Mouse (Mus musculus): ENCODE data around the gene Bdkrb2. TPM values are rescaled to one million over a fixed set of nuclear protein-coding genes. Genes with fewer than 3 reads are reported as not detected.

The Bdkrb2 gene
- total RNA-seq, 2 experiments from 2014 or later = 0.31 to 0.44 TPM

DNA sequence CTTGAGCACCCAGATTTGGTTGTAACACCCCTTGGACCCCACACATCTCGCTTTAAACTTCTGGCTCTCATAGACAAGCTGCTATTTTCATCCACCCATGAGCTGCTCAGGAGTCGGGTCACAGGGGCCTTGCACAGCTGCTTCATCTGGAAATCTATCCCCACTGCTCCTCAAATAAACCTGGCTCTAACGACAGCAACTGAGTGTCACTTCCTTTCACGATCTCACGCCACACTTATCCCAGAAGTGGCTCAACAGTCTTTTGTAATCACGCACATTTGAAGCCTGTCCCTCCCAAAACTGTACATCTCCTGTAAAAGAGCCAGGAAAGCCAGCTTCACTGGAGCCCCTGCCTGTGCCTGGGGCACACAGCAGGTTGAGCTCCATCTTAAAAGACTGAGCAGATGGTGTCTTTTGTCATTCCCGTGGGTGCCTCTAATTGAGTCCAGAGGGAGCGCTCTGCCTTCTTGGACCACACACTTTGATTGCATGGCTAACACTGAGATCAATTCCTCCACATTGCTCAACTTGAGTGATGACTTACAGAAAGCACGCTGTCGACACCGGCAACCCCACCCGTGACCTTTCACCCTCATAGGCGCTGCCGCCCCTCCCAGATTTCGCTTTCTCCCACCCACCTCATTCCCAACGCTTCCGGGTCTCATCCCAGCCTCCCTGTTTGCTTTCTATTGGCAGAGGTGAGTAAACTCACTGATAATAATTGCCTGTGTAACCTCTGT is 17.2 kb upstream of the Bdkrb2 start:
- DNase-seq (ENCODE audit: extremely low spot score in 1 of 2, low spot score in 1 of 2) = no peak

- DNase-seq (ENCODE audit: extremely low spot score in 1 of 2, low spot score in 1 of 2) = no peak
Observed at GRCm38 (mm10) chr12:105546538-105546937, 16.5 kb upstream of the Bdkrb2 start.

- no peak for DNase-seq (ENCODE audit: extremely low spot score in 1 of 2, low spot score in 1 of 2)
Observed at GRCm38 (mm10) chr12:105547151-105547550, 15.9 kb upstream of the Bdkrb2 start.

DNA sequence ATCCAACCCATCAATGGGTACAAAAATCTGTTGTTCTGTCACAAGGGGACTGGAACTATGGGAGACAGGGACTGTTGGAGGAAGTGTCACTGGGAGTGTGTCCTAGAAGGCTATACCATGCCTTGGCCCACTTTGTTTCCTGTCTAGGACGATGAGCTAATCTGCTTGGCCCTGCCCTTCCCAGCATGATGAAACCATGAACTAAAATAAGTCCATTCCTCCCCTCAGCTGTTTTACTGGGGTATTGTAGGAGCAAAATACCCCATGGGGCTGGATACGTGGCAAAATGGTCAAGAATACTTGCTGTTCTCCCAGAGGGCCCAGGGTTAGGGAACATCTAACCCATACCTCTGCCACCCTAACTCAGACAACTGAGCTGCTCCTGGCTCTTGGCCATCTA is 15.0 kb upstream of the Bdkrb2 start:
- no peak for DNase-seq (ENCODE audit: extremely low spot score in 1 of 2, low spot score in 1 of 2)

DNA sequence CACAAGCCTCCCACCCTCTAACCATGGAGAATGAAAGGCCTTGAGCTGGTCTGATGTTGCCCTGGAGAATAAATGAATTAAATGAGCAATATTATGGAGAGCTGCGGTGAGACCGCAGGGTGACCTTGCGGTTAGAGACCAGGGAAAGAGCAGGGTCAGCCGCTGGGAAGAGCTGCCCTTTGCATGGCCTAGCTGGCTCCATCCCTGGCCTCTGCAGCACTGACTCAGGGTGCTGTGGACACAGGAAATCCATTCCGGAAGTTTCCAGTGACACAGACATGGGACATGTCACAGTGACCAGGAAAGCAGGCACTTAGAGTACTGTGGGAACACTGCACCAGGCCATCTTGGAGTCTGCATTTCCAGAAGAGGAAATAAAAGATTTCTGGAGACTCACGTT is 14.1 kb upstream of the Bdkrb2 start:
- no peak for DNase-seq (ENCODE audit: extremely low spot score in 1 of 2, low spot score in 1 of 2)

- no peak for DNase-seq (ENCODE audit: extremely low spot score in 1 of 2, low spot score in 1 of 2)
Observed at GRCm38 (mm10) chr12:105549835-105550802, 12.9 kb upstream of the Bdkrb2 start.

DNA sequence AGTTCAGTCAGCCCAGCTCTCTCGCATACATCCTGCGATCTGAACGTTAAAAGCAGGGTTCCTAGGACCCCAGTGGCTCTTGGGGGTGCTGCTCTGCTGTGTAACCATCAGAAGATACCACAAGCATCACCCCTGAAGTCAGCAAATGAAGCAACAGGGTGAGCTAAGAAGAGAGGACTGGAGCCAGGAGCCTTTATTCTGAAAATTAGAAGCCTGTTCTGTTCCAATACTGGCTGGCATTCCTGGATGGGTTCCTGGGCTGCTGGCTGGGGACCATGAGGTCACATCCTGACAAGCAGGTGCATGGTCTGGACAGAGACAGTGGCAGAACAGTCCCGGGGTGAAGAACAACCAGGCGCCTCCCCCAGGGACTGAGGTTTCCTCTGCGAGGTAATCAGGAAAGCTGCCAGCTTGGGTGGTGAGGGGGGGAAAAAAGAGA is 11.5 kb upstream of the Bdkrb2 start:
- no peak for DNase-seq (ENCODE audit: extremely low spot score in 1 of 2, low spot score in 1 of 2)

DNA sequence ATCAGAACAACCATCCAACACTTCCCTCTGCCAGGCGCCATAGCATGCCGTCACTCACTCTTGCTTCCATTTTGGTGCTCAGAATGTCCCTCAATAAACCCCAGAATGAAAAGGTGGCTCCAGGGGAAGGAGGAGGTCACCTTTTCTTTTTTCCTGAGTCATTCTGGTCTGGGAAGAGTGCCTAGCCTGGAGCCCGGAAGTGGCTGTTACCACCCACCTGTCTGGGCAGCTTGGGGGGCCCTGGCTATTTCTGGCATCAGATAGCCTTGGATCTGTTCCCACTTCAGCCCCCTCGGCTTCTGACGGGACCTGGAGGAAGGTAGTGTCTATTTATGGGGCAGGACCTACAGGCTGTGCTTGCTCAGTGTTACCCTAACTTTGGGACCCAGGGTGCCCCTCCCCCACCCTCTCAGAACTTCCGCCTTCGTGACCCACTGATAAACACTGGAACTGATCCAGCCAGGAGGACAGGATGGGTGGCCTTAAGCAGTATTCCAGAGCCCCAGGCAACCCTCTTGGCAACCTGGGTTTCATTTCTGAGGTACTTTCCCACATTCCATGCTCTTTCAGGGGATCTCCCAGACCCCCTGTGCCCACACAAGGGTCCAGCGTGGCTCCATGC is 8.8 kb upstream of the Bdkrb2 start:
- DNase-seq (ENCODE audit: extremely low spot score in 1 of 2, low spot score in 1 of 2) = no peak

GRCm38 (mm10) chr12:105555172-105555571 is 7.9 kb upstream of the Bdkrb2 start:
- no peak for DNase-seq (ENCODE audit: extremely low spot score in 1 of 2, low spot score in 1 of 2)

DNA sequence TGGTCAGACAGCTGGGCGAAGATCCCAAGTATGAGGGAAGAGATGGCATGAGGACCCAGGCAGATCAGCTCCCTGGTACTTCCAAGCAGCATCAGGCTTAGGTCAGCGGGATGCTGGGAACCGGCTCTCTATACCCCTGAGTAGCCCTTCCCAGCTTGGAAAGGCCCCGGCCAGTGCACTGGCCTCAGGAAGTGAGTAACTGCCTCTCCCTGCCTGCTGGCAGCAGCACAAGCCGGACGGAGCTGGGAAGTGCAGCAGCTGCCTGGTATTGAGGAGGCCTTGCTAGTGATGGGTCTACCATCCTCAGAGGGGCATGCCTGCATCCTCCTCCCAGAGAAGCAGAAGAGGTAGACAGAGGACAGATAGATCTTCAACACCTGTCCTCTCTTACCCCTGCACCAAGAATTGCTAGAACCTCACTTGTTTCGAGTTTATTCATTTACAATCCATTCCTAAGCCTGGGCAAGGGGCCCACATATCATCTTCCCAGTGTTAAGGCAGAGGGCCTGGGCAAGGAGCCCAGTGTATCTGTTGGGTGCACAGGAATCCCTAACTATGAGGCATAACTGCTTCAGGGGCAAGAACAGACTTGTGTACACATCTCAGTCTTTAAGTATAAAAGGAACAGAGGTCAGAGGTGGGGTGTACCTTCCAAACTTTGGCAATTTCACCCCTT is 5.6 kb upstream of the Bdkrb2 start:
- no peak for DNase-seq (ENCODE audit: extremely low spot score in 1 of 2, low spot score in 1 of 2)

DNA sequence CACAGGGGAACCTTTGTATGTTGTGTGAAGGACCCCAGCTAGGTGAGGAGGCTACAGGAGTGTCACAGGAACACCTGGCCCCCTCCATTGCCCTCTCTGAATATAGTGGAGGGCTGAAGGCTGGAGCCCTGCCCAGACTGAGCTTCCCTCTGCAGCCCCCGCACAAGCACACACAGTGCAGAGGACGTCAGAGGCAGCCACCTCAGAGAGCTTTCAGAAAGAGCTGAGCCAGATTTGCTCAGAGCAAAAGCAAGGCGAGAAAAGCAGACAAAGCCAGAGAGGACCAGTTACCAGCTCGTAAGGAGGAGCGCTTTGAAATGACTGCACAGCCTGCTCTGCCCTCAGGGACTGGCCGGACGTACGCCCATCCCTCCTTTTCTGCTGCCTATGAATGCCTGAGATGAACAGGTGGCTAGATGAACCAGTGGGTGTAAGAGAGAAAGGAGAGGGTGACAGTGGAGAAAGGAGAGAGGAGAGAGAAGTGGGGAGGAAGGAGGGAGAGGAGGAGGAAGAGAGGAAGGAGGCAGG is 2.0 kb upstream of the Bdkrb2 start:
- DNase-seq (ENCODE audit: extremely low spot score in 1 of 2, low spot score in 1 of 2) = no peak

DNA sequence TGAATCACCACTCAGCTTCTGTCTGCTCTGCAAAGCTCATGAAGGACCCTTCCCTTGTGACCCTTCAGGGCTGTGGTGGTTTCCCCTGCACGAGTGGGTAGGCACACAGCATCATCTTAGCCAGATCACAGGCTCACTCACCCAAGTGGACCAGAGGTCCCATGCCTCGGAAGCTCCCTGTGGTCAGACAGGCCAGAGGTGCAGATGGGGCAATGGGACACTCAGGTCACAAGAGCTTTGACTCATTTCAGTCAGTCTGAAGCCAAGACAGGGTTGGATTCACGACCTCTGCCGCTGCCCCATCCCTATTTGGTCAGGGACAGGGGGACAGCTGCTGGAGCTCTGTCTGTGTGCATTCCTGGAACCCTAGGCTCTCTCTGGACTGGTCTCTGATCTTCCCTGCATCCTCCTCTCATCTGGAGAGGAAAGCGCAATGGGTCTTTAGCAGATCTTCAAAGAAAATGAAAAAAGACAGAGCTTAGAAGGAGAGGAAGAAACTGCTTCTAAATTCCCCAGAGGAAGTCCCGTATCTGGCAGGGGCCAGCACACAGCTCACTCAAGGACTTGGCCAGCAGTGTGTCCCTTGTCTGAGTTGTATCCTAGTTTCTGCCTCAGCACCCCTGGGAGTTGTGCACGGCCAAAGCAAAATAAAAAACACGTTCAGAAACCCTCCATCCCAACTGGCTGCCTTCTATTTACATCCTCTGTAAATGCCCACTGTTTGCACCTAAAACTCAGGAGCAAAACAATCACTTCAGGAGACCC is 788 bp upstream of the Bdkrb2 start:
- no peak for DNase-seq (ENCODE audit: extremely low spot score in 1 of 2, low spot score in 1 of 2)

GRCm38 (mm10) chr12:105563726-105564275 is 775 bp downstream of the Bdkrb2 start:
- no peak for DNase-seq (ENCODE audit: extremely low spot score in 1 of 2, low spot score in 1 of 2)

- no peak for DNase-seq (ENCODE audit: extremely low spot score in 1 of 2, low spot score in 1 of 2)
Observed at GRCm38 (mm10) chr12:105565221-105565620, 2.2 kb downstream of the Bdkrb2 start.

- DNase-seq (ENCODE audit: extremely low spot score in 1 of 2, low spot score in 1 of 2) = no peak
Observed at GRCm38 (mm10) chr12:105571867-105572266, 8.8 kb downstream of the Bdkrb2 start.

- no peak for DNase-seq (ENCODE audit: extremely low spot score in 1 of 2, low spot score in 1 of 2)
Observed at GRCm38 (mm10) chr12:105572622-105573021, 9.6 kb downstream of the Bdkrb2 start.

- DNase-seq (ENCODE audit: extremely low spot score in 1 of 2, low spot score in 1 of 2) = no peak
Observed at GRCm38 (mm10) chr12:105574356-105574755, 11.3 kb downstream of the Bdkrb2 start.

DNA sequence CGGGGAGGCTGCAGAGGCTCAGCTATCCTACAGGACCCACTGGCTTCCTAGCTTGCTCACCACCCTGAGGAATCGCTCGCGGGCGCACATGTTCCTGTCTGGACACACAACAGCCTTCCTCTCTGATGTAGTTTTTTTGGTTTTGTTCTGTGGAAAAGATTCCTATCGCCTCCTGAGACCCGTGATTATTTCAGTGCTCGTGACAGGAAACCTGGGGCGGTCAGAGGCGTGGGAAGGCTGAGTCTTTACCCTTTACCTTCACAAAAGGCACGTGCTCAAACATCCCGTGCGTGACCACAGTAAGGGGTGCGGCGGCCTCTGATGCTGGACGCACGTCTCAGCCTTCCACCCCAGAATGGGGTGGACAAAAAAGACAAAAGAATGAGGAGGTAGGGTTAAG is 17.5 kb downstream of the Bdkrb2 start:
- DNase-seq (ENCODE audit: extremely low spot score in 1 of 2, low spot score in 1 of 2) = no peak

DNA sequence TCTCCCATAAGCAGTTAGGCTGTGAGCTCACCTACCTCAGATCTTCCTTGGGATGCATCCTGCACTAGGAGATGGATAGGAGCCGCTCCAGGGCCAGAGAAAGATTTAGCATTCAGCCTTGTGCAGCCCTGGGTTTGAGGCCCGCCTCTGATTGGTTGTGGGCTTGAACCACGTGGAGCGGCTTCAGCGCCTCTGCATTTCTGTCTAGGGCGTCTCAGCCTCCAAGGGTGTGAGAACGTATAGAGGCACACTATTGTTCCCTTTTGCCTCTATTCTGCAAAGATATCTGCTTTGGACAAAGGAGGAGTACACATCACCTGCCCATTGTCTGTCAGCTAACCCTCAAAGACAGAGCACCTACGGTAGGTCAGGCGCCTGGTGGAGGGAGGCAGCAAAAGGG is 19.5 kb downstream of the Bdkrb2 start:
- no peak for DNase-seq (ENCODE audit: extremely low spot score in 1 of 2, low spot score in 1 of 2)
